Mouse (Mus musculus) myocyte (in vitro differentiated cells): ENCODE data around the gene Vps35l.
A peak's percentile ranks its signal among the peaks of the same experiment; 100 is the strongest.

Source experiments
- MAX ChIP-seq: IDR thresholded peaks from one replicate; pipeline ENCODE4 v1.6.1; 2011; ENCODE audit warnings: low read depth, mild to moderate bottlenecking, control low read depth
- MYOD1 ChIP-seq, 3 experiments: IDR thresholded peaks; one replicate each; pipeline ENCODE4 v1.6.1; 2011; ENCODE audit warnings: control low read depth in 2 of 3, low read depth in 2 of 3, mild to moderate bottlenecking in 2 of 3, moderate library complexity in 1 of 3; ENCODE audit not compliant: insufficient read length in 2 of 3, control insufficient read depth in 1 of 3
- MYOG ChIP-seq, 3 experiments: IDR thresholded peaks; one replicate each; pipeline ENCODE4 v1.6.1; 2011; ENCODE audit warnings: control low read depth in 2 of 3, low read depth in 2 of 3, mild to moderate bottlenecking in 2 of 3; ENCODE audit not compliant: insufficient read length in 2 of 3, control insufficient read depth in 1 of 3, insufficient read depth in 1 of 3
- POLR2A ChIP-seq: IDR thresholded peaks from one replicate; pipeline ENCODE4 v1.6.1; 2011; ENCODE audit warnings: low read depth, mild to moderate bottlenecking, control low read depth, moderate library complexity; ENCODE audit not compliant: insufficient read length
- POLR2AphosphoS2 ChIP-seq: IDR thresholded peaks from one replicate; pipeline ENCODE4 v1.6.1; 2011; ENCODE audit warnings: low read depth, control low read depth; ENCODE audit not compliant: insufficient read length
- TCF12 ChIP-seq: IDR thresholded peaks from one replicate; pipeline ENCODE4 v1.6.1; 2011; ENCODE audit warnings: mild to moderate bottlenecking, control low read depth; ENCODE audit not compliant: poor library complexity, insufficient read depth, severe bottlenecking
- TCF3 ChIP-seq: IDR thresholded peaks from one replicate; pipeline ENCODE4 v1.6.1; 2011; ENCODE audit warnings: low read depth, control low read depth; ENCODE audit not compliant: insufficient read length
- USF1 ChIP-seq: IDR thresholded peaks from one replicate; pipeline ENCODE4 v1.6.1; 2011; ENCODE audit warnings: low read depth, mild to moderate bottlenecking, control low read depth, moderate library complexity

- TF ChIP-seq TCF12: no peak
- no peak for TF ChIP-seq POLR2AphosphoS2
- TF ChIP-seq USF1: peak; percentile 88
- peak; percentile 13 for TF ChIP-seq POLR2A
- no peak for TF ChIP-seq MYOD1 (IDR thresholded peaks at IDR 0.05; ENCODE audit: control insufficient read depth in 1 of 3, insufficient read length in 2 of 3, low read depth in 2 of 3)
- no peak for TF ChIP-seq MAX
- no peak for TF ChIP-seq TCF3
- TF ChIP-seq MYOG (IDR thresholded peaks at IDR 0.05; ENCODE audit: control insufficient read depth in 1 of 3, insufficient read depth in 1 of 3, insufficient read length in 2 of 3, low read depth in 2 of 3): no peak
Observed at GRCm38 (mm10) chr7:118740532-118741338, 709 bp downstream of the Vps35l start.
